Mouse (Mus musculus): ENCODE data around the gene AC134908.4.

Gene AC134908.4

GRCm38 (mm10) chr17:25795609-25796092 is at the start of gene AC134908.4:
TSS of gene AC134908.4 (minus strand) at chr17:25795659.
- DNase-seq (ENCODE audit: low read depth): no peak

- DNase-seq (ENCODE audit: low read depth): peak; percentile 78
Observed at GRCm38 (mm10) chr17:25844396-25844901, 49.0 kb upstream of the AC134908.4 start, which contains the start of gene Rhot2. TSS of gene Rhot2 (minus strand) at chr17:25844851.

GRCm38 (mm10) chr17:25843636-25844395 is 48.4 kb upstream of the AC134908.4 start:
- no peak for DNase-seq (ENCODE audit: low read depth)

GRCm38 (mm10) chr17:25843122-25843521 is 47.7 kb upstream of the AC134908.4 start:
- no peak for DNase-seq (ENCODE audit: low read depth)

GRCm38 (mm10) chr17:25842509-25842908 is 47.0 kb upstream of the AC134908.4 start:
- no peak for DNase-seq (ENCODE audit: low read depth)

- no peak for DNase-seq (ENCODE audit: low read depth)
Observed at GRCm38 (mm10) chr17:25841117-25841880, 45.8 kb upstream of the AC134908.4 start, which contains the start of gene Gm20683. TSS of gene Gm20683 (minus strand) at chr17:25841763.

- DNase-seq (ENCODE audit: low read depth): no peak
Observed at GRCm38 (mm10) chr17:25840519-25840918, 45.1 kb upstream of the AC134908.4 start.

- DNase-seq (ENCODE audit: low read depth): no peak
Observed at GRCm38 (mm10) chr17:25839455-25840235, 44.2 kb upstream of the AC134908.4 start.

GRCm38 (mm10) chr17:25838904-25839303 is 43.4 kb upstream of the AC134908.4 start:
- no peak for DNase-seq (ENCODE audit: low read depth)

- no peak for DNase-seq (ENCODE audit: low read depth)
Observed at GRCm38 (mm10) chr17:25837533-25837932, 42.1 kb upstream of the AC134908.4 start.

- DNase-seq (ENCODE audit: low read depth): no peak
Observed at GRCm38 (mm10) chr17:25837076-25837410, 41.6 kb upstream of the AC134908.4 start, which contains the start of gene Rhbdl1. TSS of gene Rhbdl1 (minus strand) at chr17:25837295.

GRCm38 (mm10) chr17:25836397-25837075 is 41.1 kb upstream of the AC134908.4 start:
- no peak for DNase-seq (ENCODE audit: low read depth)

GRCm38 (mm10) chr17:25835816-25836215 is 40.4 kb upstream of the AC134908.4 start:
- DNase-seq (ENCODE audit: low read depth): no peak

- no peak for DNase-seq (ENCODE audit: low read depth)
Observed at GRCm38 (mm10) chr17:25835301-25835700, 39.8 kb upstream of the AC134908.4 start.

- DNase-seq (ENCODE audit: low read depth): no peak
Observed at GRCm38 (mm10) chr17:25834595-25835222, 39.2 kb upstream of the AC134908.4 start.

GRCm38 (mm10) chr17:25833961-25834594 is 38.6 kb upstream of the AC134908.4 start:
- no peak for DNase-seq (ENCODE audit: low read depth)

- peak; percentile 89 for DNase-seq (ENCODE audit: low read depth)
Observed at GRCm38 (mm10) chr17:25833291-25833663, 37.8 kb upstream of the AC134908.4 start, which contains the start of gene Stub1. TSS of gene Stub1 (minus strand) at chr17:25833404.

GRCm38 (mm10) chr17:25832436-25833290 is 37.2 kb upstream of the AC134908.4 start:
- peak; percentile 98 for DNase-seq (ENCODE audit: low read depth)
